Mouse (Mus musculus) CH12.LX (cell line): ENCODE results near the gene Dctn5. TPM values are rescaled to one million over a fixed set of nuclear protein-coding genes. Genes with fewer than 3 reads are reported as not detected.
A peak's percentile ranks its signal among the peaks of the same experiment; 100 is the strongest.

Source experiments
- DNase-seq: peaks from one replicate; pipeline ENCODE4 v3.0.0-alpha.2; 2013; ENCODE audit errors: extremely low read depth
- H3K27ac ChIP-seq: 2 replicates; pipeline ENCODE4 v1.5.1; 2012; ENCODE audit warnings: low read depth, mild to moderate bottlenecking, control low read depth, moderate library complexity; ENCODE audit not compliant: insufficient read depth
- H3K27me3 ChIP-seq: replicated peaks from 2 replicates; pipeline ENCODE3; 2012; ENCODE audit warnings: inconsistent platforms
- H3K36me3 ChIP-seq, 2 experiments: replicated peaks in 1 of 2; 2 replicates each; pipeline versions ENCODE3 to v1.6.1; 2012; ENCODE audit warnings: inconsistent platforms in 1 of 2, low read length in 1 of 2, mild to moderate bottlenecking in 1 of 2, mixed read lengths in 1 of 2, moderate library complexity in 1 of 2; ENCODE audit not compliant: control insufficient read depth in 1 of 2, insufficient read depth in 1 of 2
- H3K4me1 ChIP-seq, 2 experiments: 2 replicates each; pipeline ENCODE4 v1.6.1; 2012; ENCODE audit warnings: inconsistent platforms in 1 of 2, moderate library complexity in 1 of 2; ENCODE audit not compliant: insufficient read depth in 2 of 2, control insufficient read depth in 1 of 2
- H3K4me2 ChIP-seq: 2 replicates; pipeline ENCODE4 v1.6.1; 2012; ENCODE audit warnings: low read depth, mild to moderate bottlenecking, control low read depth; ENCODE audit not compliant: poor library complexity, insufficient read depth, severe bottlenecking
- H3K4me3 ChIP-seq, 3 experiments: fragments of 150-350 bp in 1 of 3; sonication (generic) in 1 of 3; replicated peaks in 1 of 3; 2 replicates each; pipeline versions ENCODE3 to v1.5.1; 2011 to 2012; ENCODE audit warnings: low read depth in 2 of 3, low read length in 2 of 3, mild to moderate bottlenecking in 2 of 3, moderate library complexity in 2 of 3, control low read depth in 1 of 3, improper control_type of control experiment in 1 of 3, inconsistent platforms in 1 of 3, mixed read lengths in 1 of 3; ENCODE audit not compliant: poor library complexity in 1 of 3
- H3K79me2 ChIP-seq: replicated peaks from 2 replicates; pipeline ENCODE4 v1.6.1; 2012; ENCODE audit warnings: mild to moderate bottlenecking, moderate library complexity; ENCODE audit not compliant: control insufficient read depth, poor library complexity, insufficient read depth, severe bottlenecking; ENCODE audit errors: extremely low read depth
- H3K9ac ChIP-seq: 2 replicates; pipeline ENCODE4 v1.6.1; 2012; ENCODE audit warnings: low read depth, mild to moderate bottlenecking, control low read depth, moderate library complexity; ENCODE audit not compliant: insufficient read depth
- H3K9me3 ChIP-seq: replicated peaks from 2 replicates; pipeline ENCODE3; 2012; ENCODE audit warnings: low read length, inconsistent platforms, mixed read lengths
- BHLHE40 ChIP-seq: IDR thresholded peaks from 2 replicates; pipeline ENCODE4 v1.6.1; 2011; ENCODE audit warnings: mild to moderate bottlenecking, low read depth, low read length, improper control_type of control experiment
- CHD1 ChIP-seq: IDR thresholded peaks from 2 replicates; pipeline ENCODE4 v1.6.1; 2012; ENCODE audit warnings: low read depth, low read length, improper control_type of control experiment, inconsistent platforms
- CTCF ChIP-seq, 2 experiments: IDR thresholded peaks in 1 of 2; conservative IDR thresholded peaks in 1 of 2; 2 replicates each; pipeline ENCODE4 v1.5.1; 2011 to 2012; ENCODE audit warnings: low read depth in 2 of 2, low read length in 2 of 2, improper control_type of control experiment in 1 of 2, inconsistent platforms in 1 of 2, mild to moderate bottlenecking in 1 of 2, moderate library complexity in 1 of 2
- E2F4 ChIP-seq: IDR thresholded peaks from 2 replicates; pipeline ENCODE4 v1.6.1; 2011; ENCODE audit warnings: low read depth, low read length, improper control_type of control experiment; ENCODE audit not compliant: insufficient replicate concordance
- ELF1 ChIP-seq: IDR thresholded peaks from 2 replicates; pipeline ENCODE4 v1.6.1; 2014; ENCODE audit warnings: low read depth, mild to moderate bottlenecking, inconsistent platforms, low read length, improper control_type of control experiment
- EP300 ChIP-seq: IDR thresholded peaks from 2 replicates; pipeline ENCODE4 v1.6.1; 2011; ENCODE audit warnings: low read length, improper control_type of control experiment
- GABPA ChIP-seq: IDR thresholded peaks from 2 replicates; pipeline ENCODE4 v1.6.1; 2012; ENCODE audit warnings: low read depth, low read length, improper control_type of control experiment, inconsistent platforms; ENCODE audit not compliant: insufficient replicate concordance
- HCFC1 ChIP-seq: IDR thresholded peaks from 2 replicates; pipeline ENCODE4 v1.6.1; 2012; ENCODE audit warnings: low read depth, mild to moderate bottlenecking, inconsistent platforms, low read length, improper control_type of control experiment
- IRF4 ChIP-seq: IDR thresholded peaks from 2 replicates; pipeline ENCODE4 v1.6.1; 2014; ENCODE audit warnings: low read depth, mild to moderate bottlenecking, inconsistent platforms, low read length, improper control_type of control experiment
- JUN ChIP-seq: IDR thresholded peaks from 2 replicates; pipeline ENCODE4 v1.6.1; 2011; ENCODE audit warnings: low read depth, mild to moderate bottlenecking, low read length, improper control_type of control experiment, moderate library complexity; ENCODE audit not compliant: insufficient read depth
- JUND ChIP-seq: conservative IDR thresholded peaks from 2 replicates; pipeline ENCODE4 v1.6.1; 2011; ENCODE audit warnings: low read depth, low read length, improper control_type of control experiment
- KAT2A ChIP-seq: IDR thresholded peaks from 2 replicates; pipeline ENCODE4 v1.6.1; 2012; ENCODE audit warnings: low read length, improper control_type of control experiment, inconsistent platforms; ENCODE audit not compliant: insufficient replicate concordance
- MAX ChIP-seq: IDR thresholded peaks from 2 replicates; pipeline ENCODE4 v1.6.1; 2011; ENCODE audit warnings: low read length, improper control_type of control experiment
- MEF2A ChIP-seq: IDR thresholded peaks from 2 replicates; pipeline ENCODE4 v1.6.1; 2014; ENCODE audit warnings: low read depth, mild to moderate bottlenecking, inconsistent platforms, low read length, improper control_type of control experiment, borderline replicate concordance
- MXI1 ChIP-seq: IDR thresholded peaks from 2 replicates; pipeline ENCODE4 v1.6.1; 2011; ENCODE audit warnings: mild to moderate bottlenecking, low read depth, low read length, improper control_type of control experiment
- NELFE ChIP-seq: IDR thresholded peaks from 2 replicates; pipeline ENCODE4 v1.6.1; 2011; ENCODE audit warnings: low read depth, low read length, improper control_type of control experiment
- NRF1 ChIP-seq: IDR thresholded peaks from 2 replicates; pipeline ENCODE4 v1.6.1; 2014; ENCODE audit warnings: low read depth, mild to moderate bottlenecking, inconsistent platforms, low read length, improper control_type of control experiment, moderate library complexity
- PAX5 ChIP-seq: IDR thresholded peaks from 2 replicates; pipeline ENCODE4 v1.6.1; 2012; ENCODE audit warnings: low read length, inconsistent platforms, mixed read lengths
- POLR2A ChIP-seq: IDR thresholded peaks from 2 replicates; pipeline ENCODE4 v1.6.1; 2011; ENCODE audit warnings: low read depth, mild to moderate bottlenecking, improper control_type of control experiment, low read length
- POLR2AphosphoS2 ChIP-seq: IDR thresholded peaks from 2 replicates; pipeline ENCODE4 v1.6.1; 2011; ENCODE audit warnings: low read depth, low read length, improper control_type of control experiment
- SMC3 ChIP-seq: IDR thresholded peaks from 2 replicates; pipeline ENCODE4 v1.6.1; 2011; ENCODE audit warnings: low read depth, low read length, improper control_type of control experiment
- TBP ChIP-seq: conservative IDR thresholded peaks from 2 replicates; pipeline ENCODE4 v1.6.1; 2011; ENCODE audit warnings: low read depth, low read length, improper control_type of control experiment
- TCF12 ChIP-seq: IDR thresholded peaks from 2 replicates; pipeline ENCODE4 v1.6.1; 2014; ENCODE audit warnings: low read depth, mild to moderate bottlenecking, inconsistent platforms, low read length, improper control_type of control experiment
- UBTF ChIP-seq: IDR thresholded peaks from 2 replicates; pipeline ENCODE4 v1.6.1; 2012; ENCODE audit warnings: low read depth, mild to moderate bottlenecking, inconsistent platforms, low read length, improper control_type of control experiment, moderate library complexity
- ZKSCAN1 ChIP-seq: IDR thresholded peaks from 2 replicates; pipeline ENCODE4 v1.6.1; 2012; ENCODE audit warnings: low read depth, inconsistent platforms, low read length, improper control_type of control experiment, borderline replicate concordance
- ZNF384 ChIP-seq: IDR thresholded peaks from 2 replicates; pipeline ENCODE4 v1.6.1; 2012; ENCODE audit warnings: low read depth, low read length, improper control_type of control experiment, inconsistent platforms
- dilution Hi-C: fragments of 300-500 bp; cut with MboI; formaldehyde crosslinking; loops from 2 replicates; pipeline ENCODE4 v1.14.3; 2020; ENCODE audit warnings: low sequenced_read_pairs; ENCODE audit not compliant: extremely low pct_unique_long_range_greater_than_20kb, extremely low pct_ligation_motif_present
- in situ Hi-C: fragments of 300-500 bp; cut with MboI; formaldehyde crosslinking; loops from 3 replicates; pipeline ENCODE4 v1.14.3; 2019; ENCODE audit warnings: low sequenced_read_pairs, low pct_ligation_motif_present, low pct_unique_long_range_greater_than_20kb, mixed read lengths
- polyA plus RNA-seq: library from polyadenylated mRNA; unstranded; fragments of >175 nt; gene quantifications from 2 replicates; pipeline ENCODE4 v1.2.1, GENCODE M21; 2012; ENCODE audit warnings: low read depth; ENCODE audit not compliant: insufficient read length
- total RNA-seq, 2 experiments: library from RNA; depleted of rRNA; stranded (reverse); fragments of 300-350 nt in 1 of 2; fragments of >200 nt in 1 of 2; gene quantifications; 2 replicates each; pipeline ENCODE4 v1.2.3; 2012 to 2014

Dctn5 gene
- total and polyA plus RNA-seq, 3 experiments: 56.5 to 74.7 (median 62.7) TPM

DNA sequence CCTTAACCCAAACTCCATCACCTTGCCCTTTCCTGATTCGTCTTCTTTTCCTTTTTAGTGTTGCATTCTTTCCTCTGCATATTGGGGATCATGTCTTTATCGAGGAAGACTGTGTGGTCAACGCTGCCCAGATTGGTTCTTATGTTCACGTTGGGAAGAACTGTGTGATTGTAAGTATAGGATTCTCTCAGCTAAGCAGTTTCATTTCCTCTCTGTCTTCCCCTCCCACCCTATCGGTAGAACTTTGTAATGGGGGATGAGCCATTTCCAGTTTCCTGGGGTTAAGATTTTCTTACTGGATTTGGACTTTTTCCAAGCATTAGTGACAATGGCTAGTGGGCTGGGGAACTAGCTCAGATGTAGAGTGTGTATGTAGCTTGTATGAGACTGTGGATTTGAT lies 5.3 kb downstream of the Dctn5 start:
- in situ Hi-C loops: no loop called here
- Histone ChIP-seq H3K9me3 (no peaks in the 10 kb centered on the region), H3K36me3 (peaks cover 60 to 81% of the 10 kb centered on the region in 2 experiments)

GRCm38 (mm10) chr7:122140991-122141390 lies 8.2 kb downstream of the Dctn5 start:
- dilution Hi-C loops: no loop called here
- Histone ChIP-seq H3K9me3 (no peaks in the 10 kb centered on the region), H3K4me1 (peaks cover 0 to 11% of the 10 kb centered on the region in 2 experiments; a peak in 3 of 4 replicates), H3K27me3 (no peaks in the 10 kb centered on the region), H3K4me2 (no peak overlapping the region), H3K79me2 (0 out of 2 replicates have a peak, but pooled peaks cover 2% of the 10 kb centered on the region), H3K9ac (no peak overlapping the region), H3K27ac (no peak overlapping the region), H3K36me3 (peaks cover 73 to 90% of the 10 kb centered on the region in 2 experiments), H3K4me3 (no peak overlapping the region)
- no peak for DNase-seq
- TF ChIP-seq BHLHE40 (no peak), MAX (no peak), MEF2A (no peak), SMC3 (no peak), KAT2A (no peak), NRF1 (no peak), CHD1 (no peak), POLR2AphosphoS2 (no peak), JUN (no peak), E2F4 (no peak), CTCF (conservative IDR thresholded peaks at IDR 0.05 in 1 of 2, IDR thresholded peaks at IDR 0.05 in 1 of 2; ENCODE audit: low read depth in 2 of 2, low read length in 2 of 2) (no peak), ZKSCAN1 (no peak), MXI1 (no peak)
- in situ Hi-C loops: no loop called here

More for the DNA sequence above, 5.3 kb downstream of the Dctn5 start:
- H3K4me3 ChIP-seq: no peak overlapping the region
- H3K27ac ChIP-seq: no peak overlapping the region
- H3K4me2 ChIP-seq: no peak overlapping the region
- no peak for TF ChIP-seq UBTF
- no peak for TF ChIP-seq POLR2A
- no peak for TF ChIP-seq NELFE
- TF ChIP-seq GABPA: no peak
- TF ChIP-seq ELF1: no peak
- TF ChIP-seq TCF12: no peak
- TF ChIP-seq EP300: peak; percentile 30; the same call in 1 of the 2 replicates
- peak; percentile 16; the same call in 1 of the 2 replicates for TF ChIP-seq IRF4
- no peak for TF ChIP-seq TBP
- no peak for TF ChIP-seq ZNF384
- TF ChIP-seq CTCF (conservative IDR thresholded peaks at IDR 0.05 in 1 of 2, IDR thresholded peaks at IDR 0.05 in 1 of 2; ENCODE audit: low read depth in 2 of 2, low read length in 2 of 2): no peak
- no peak for TF ChIP-seq JUND
- TF ChIP-seq MEF2A: no peak
- no peak for TF ChIP-seq HCFC1
- TF ChIP-seq MAX: no peak
- TF ChIP-seq PAX5: no peak
- no peaks in the 10 kb centered on the region for H3K27me3 ChIP-seq
- dilution Hi-C loops: no loop called here
- no peak overlapping the region for H3K9ac ChIP-seq
- no peak for DNase-seq
- peaks cover 13% of the 10 kb centered on the region for H3K79me2 ChIP-seq
- peaks cover 0 to 24% of the 10 kb centered on the region in 2 experiments; a peak in 3 of 4 replicates for H3K4me1 ChIP-seq
